Mouse (Mus musculus) embryonic fibroblast, embryonic 13.5 days (primary cell): ENCODE measurements around the gene Mrpl17.

Experiments used
- CTCF ChIP-seq: IDR thresholded peaks from 2 replicates; pipeline ENCODE4 v1.5.1; 2011; ENCODE audit warnings: mild to moderate bottlenecking, control low read depth, low read length, moderate library complexity, borderline replicate concordance; ENCODE audit not compliant: insufficient read depth
- POLR2A ChIP-seq: IDR thresholded peaks from 2 replicates; pipeline ENCODE4 v1.6.1; 2011; ENCODE audit warnings: low read depth, mild to moderate bottlenecking, control low read depth, low read length, moderate library complexity

GRCm38 (mm10) chr7:105816736-105817135 is 5.8 kb upstream of the Mrpl17 start:
- TF ChIP-seq POLR2A, result no peak
- TF ChIP-seq CTCF, result no peak
